Mouse (Mus musculus): ENCODE results near the gene Tbc1d5. TPM values are rescaled to one million over a fixed set of nuclear protein-coding genes. Genes with fewer than 3 reads are reported as not detected.

Gene Tbc1d5
- polyA plus RNA-seq, 1 experiment: 0.38 TPM

- Histone ChIP-seq H3K4me1 (ENCODE audit: control insufficient read depth) (no peaks in the 10 kb centered on the region), H3K9me3 (ENCODE audit: control insufficient read depth, low read length) (no peaks in the 10 kb centered on the region), H3K36me3 (ENCODE audit: control insufficient read depth) (no peaks in the 10 kb centered on the region), H3K27me3 (ENCODE audit: control insufficient read depth) (no peaks in the 10 kb centered on the region), H3K4me3 (replicated peaks) (no peak overlapping the region)
- no peak for TF ChIP-seq TAL1 (IDR thresholded peaks at IDR 0.05; ENCODE audit: low read length)
- no peak for TF ChIP-seq GATA1 (IDR thresholded peaks at IDR 0.05; ENCODE audit: low read length)
Observed at GRCm38 (mm10) chr17:50872600-50872999, 306.6 kb downstream of the Tbc1d5 start.

- no peaks in the 10 kb centered on the region for H3K4me1 ChIP-seq (ENCODE audit: control insufficient read depth)
- H3K27me3 ChIP-seq (ENCODE audit: control insufficient read depth): no peaks in the 10 kb centered on the region
- H3K4me3 ChIP-seq (replicated peaks): no peak overlapping the region
- no peaks in the 10 kb centered on the region for H3K36me3 ChIP-seq (ENCODE audit: control insufficient read depth)
- H3K9me3 ChIP-seq (ENCODE audit: control insufficient read depth, low read length): no peaks in the 10 kb centered on the region
- TF ChIP-seq TAL1 (IDR thresholded peaks at IDR 0.05; ENCODE audit: low read length) (no peak), GATA1 (IDR thresholded peaks at IDR 0.05; ENCODE audit: low read length) (no peak)
Observed at GRCm38 (mm10) chr17:50867297-50867696, 311.9 kb downstream of the Tbc1d5 start.

- H3K36me3 ChIP-seq (ENCODE audit: control insufficient read depth): no peaks in the 10 kb centered on the region
- H3K27me3 ChIP-seq (ENCODE audit: control insufficient read depth): no peaks in the 10 kb centered on the region
- no peak for TF ChIP-seq GATA1 (IDR thresholded peaks at IDR 0.05; ENCODE audit: low read length)
- TF ChIP-seq TAL1 (IDR thresholded peaks at IDR 0.05; ENCODE audit: low read length): no peak
- no peak overlapping the region for H3K4me3 ChIP-seq (replicated peaks)
- H3K9me3 ChIP-seq (ENCODE audit: control insufficient read depth, low read length): no peaks in the 10 kb centered on the region
- H3K4me1 ChIP-seq (ENCODE audit: control insufficient read depth): no peaks in the 10 kb centered on the region
Observed at GRCm38 (mm10) chr17:50864781-50865180, 314.4 kb downstream of the Tbc1d5 start.

GRCm38 (mm10) chr17:50853220-50853619 is 325.9 kb downstream of the Tbc1d5 start:
- Histone ChIP-seq H3K36me3 (ENCODE audit: control insufficient read depth) (no peaks in the 10 kb centered on the region), H3K4me3 (replicated peaks) (no peak overlapping the region), H3K9me3 (ENCODE audit: control insufficient read depth, low read length) (no peaks in the 10 kb centered on the region), H3K4me1 (ENCODE audit: control insufficient read depth) (no peaks in the 10 kb centered on the region), H3K27me3 (ENCODE audit: control insufficient read depth) (no peaks in the 10 kb centered on the region)
- TF ChIP-seq GATA1 (IDR thresholded peaks at IDR 0.05; ENCODE audit: low read length) (no peak), TAL1 (IDR thresholded peaks at IDR 0.05; ENCODE audit: low read length) (no peak)

- Histone ChIP-seq H3K9me3 (ENCODE audit: control insufficient read depth, low read length) (no peaks in the 10 kb centered on the region), H3K27me3 (ENCODE audit: control insufficient read depth) (no peaks in the 10 kb centered on the region), H3K4me1 (ENCODE audit: control insufficient read depth) (no peaks in the 10 kb centered on the region), H3K4me3 (replicated peaks) (no peak overlapping the region), H3K36me3 (ENCODE audit: control insufficient read depth) (no peaks in the 10 kb centered on the region)
- TF ChIP-seq GATA1 (IDR thresholded peaks at IDR 0.05; ENCODE audit: low read length) (no peak), TAL1 (IDR thresholded peaks at IDR 0.05; ENCODE audit: low read length) (no peak)
Observed at GRCm38 (mm10) chr17:50851382-50851781, 327.8 kb downstream of the Tbc1d5 start.

GRCm38 (mm10) chr17:50814089-50814488 is 365.1 kb downstream of the Tbc1d5 start:
- no peaks in the 10 kb centered on the region for H3K9me3 ChIP-seq (ENCODE audit: control insufficient read depth, low read length)
- H3K36me3 ChIP-seq (ENCODE audit: control insufficient read depth): no peaks in the 10 kb centered on the region
- TF ChIP-seq TAL1 (IDR thresholded peaks at IDR 0.05; ENCODE audit: low read length) (no peak), GATA1 (IDR thresholded peaks at IDR 0.05; ENCODE audit: low read length) (no peak)
- no peak overlapping the region for H3K4me3 ChIP-seq (replicated peaks)
- no peaks in the 10 kb centered on the region for H3K27me3 ChIP-seq (ENCODE audit: control insufficient read depth)
- no peaks in the 10 kb centered on the region for H3K4me1 ChIP-seq (ENCODE audit: control insufficient read depth)

- Histone ChIP-seq H3K4me1 (ENCODE audit: control insufficient read depth) (no peaks in the 10 kb centered on the region), H3K27me3 (ENCODE audit: control insufficient read depth) (no peaks in the 10 kb centered on the region), H3K4me3 (replicated peaks) (no peak overlapping the region), H3K9me3 (ENCODE audit: control insufficient read depth, low read length) (no peaks in the 10 kb centered on the region), H3K36me3 (ENCODE audit: control insufficient read depth) (no peaks in the 10 kb centered on the region)
- no peak for TF ChIP-seq TAL1 (IDR thresholded peaks at IDR 0.05; ENCODE audit: low read length)
- no peak for TF ChIP-seq GATA1 (IDR thresholded peaks at IDR 0.05; ENCODE audit: low read length)
Observed at GRCm38 (mm10) chr17:50813580-50813979, 365.6 kb downstream of the Tbc1d5 start.

GRCm38 (mm10) chr17:50805631-50806030 is 373.5 kb downstream of the Tbc1d5 start:
- TF ChIP-seq TAL1 (IDR thresholded peaks at IDR 0.05; ENCODE audit: low read length) (no peak), GATA1 (IDR thresholded peaks at IDR 0.05; ENCODE audit: low read length) (no peak)
- Histone ChIP-seq H3K4me3 (replicated peaks) (no peak overlapping the region), H3K36me3 (ENCODE audit: control insufficient read depth) (no peaks in the 10 kb centered on the region), H3K9me3 (ENCODE audit: control insufficient read depth, low read length) (no peaks in the 10 kb centered on the region), H3K27me3 (ENCODE audit: control insufficient read depth) (no peaks in the 10 kb centered on the region), H3K4me1 (ENCODE audit: control insufficient read depth) (no peaks in the 10 kb centered on the region)

GRCm38 (mm10) chr17:50803234-50803633 is 375.9 kb downstream of the Tbc1d5 start:
- no peaks in the 10 kb centered on the region for H3K27me3 ChIP-seq (ENCODE audit: control insufficient read depth)
- no peaks in the 10 kb centered on the region for H3K4me1 ChIP-seq (ENCODE audit: control insufficient read depth)
- H3K4me3 ChIP-seq (replicated peaks): no peak overlapping the region
- TF ChIP-seq GATA1 (IDR thresholded peaks at IDR 0.05; ENCODE audit: low read length): no peak
- TF ChIP-seq TAL1 (IDR thresholded peaks at IDR 0.05; ENCODE audit: low read length): no peak
- H3K9me3 ChIP-seq (ENCODE audit: control insufficient read depth, low read length): no peaks in the 10 kb centered on the region
- H3K36me3 ChIP-seq (ENCODE audit: control insufficient read depth): no peaks in the 10 kb centered on the region

GRCm38 (mm10) chr17:50802380-50802779 is 376.8 kb downstream of the Tbc1d5 start:
- no peaks in the 10 kb centered on the region for H3K9me3 ChIP-seq (ENCODE audit: control insufficient read depth, low read length)
- no peaks in the 10 kb centered on the region for H3K27me3 ChIP-seq (ENCODE audit: control insufficient read depth)
- H3K4me3 ChIP-seq (replicated peaks): no peak overlapping the region
- H3K36me3 ChIP-seq (ENCODE audit: control insufficient read depth): no peaks in the 10 kb centered on the region
- H3K4me1 ChIP-seq (ENCODE audit: control insufficient read depth): no peaks in the 10 kb centered on the region
- no peak for TF ChIP-seq GATA1 (IDR thresholded peaks at IDR 0.05; ENCODE audit: low read length)

All from erythroblast, embryonic 14.5 days (primary cell).